ENCODE assay signal across 8 mouse cellular contexts in the genomic region with DNA sequence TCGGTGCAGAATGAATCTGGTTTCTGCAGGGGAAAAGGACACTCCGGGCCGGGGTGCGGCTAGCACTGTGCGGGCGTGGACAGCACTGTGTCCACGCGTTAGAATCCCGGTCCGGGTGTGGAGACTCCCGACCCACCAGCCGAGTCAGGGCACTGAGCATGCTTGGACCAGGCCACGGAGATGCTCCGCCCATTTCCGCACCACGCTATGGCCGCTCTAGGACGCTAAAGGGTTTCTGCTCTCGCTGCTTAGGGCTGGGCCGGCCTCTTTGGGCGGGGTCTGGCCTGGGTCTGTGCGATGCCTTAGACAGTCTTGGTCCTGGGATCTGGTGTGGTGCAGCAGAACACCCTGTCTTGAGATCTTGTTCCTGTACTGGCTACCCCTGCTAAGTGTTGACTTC. TPM values are rescaled to one million over a fixed set of nuclear protein-coding genes. Genes with fewer than 3 reads are reported as not detected.
DNase-seq lines count a peak whose midpoint lies in the region; ATAC-seq lines count a peak whose summit lies in the region.

No protein-coding gene starts in this region.

- peak overlapping the region; percentile 58 for H3K4me2 ChIP-seq in hindbrain, embryonic 15.5 days

- under 1% methylated on average over 22 of the region's 22 CpGs for WGBS in hindbrain, embryonic 15.5 days

- no peaks in the 10 kb centered on the region for H3K36me3 ChIP-seq in hindbrain, embryonic 15.5 days

- peaks cover 8% of the 10 kb centered on the region for H3K4me1 ChIP-seq in hindbrain, embryonic 15.5 days (replicated peaks)

- H3K27ac ChIP-seq in hindbrain, embryonic 15.5 days (replicated peaks): peak overlapping the region; percentile 64

- peak overlapping the region; percentile 57 for H3K9ac ChIP-seq in hindbrain, embryonic 15.5 days

- peak; percentile 99 for ATAC-seq in hindbrain, embryonic 15.5 days (ENCODE audit: low FRiP score, low read depth)

- H3K27me3 ChIP-seq in hindbrain, embryonic 15.5 days: no peaks in the 10 kb centered on the region

- peak; percentile 11 for DNase-seq in T-cell, adult 2 months (ENCODE audit: low spot score)
- peak; percentile 84 to 85 for DNase-seq in cerebellum, postnatal 36 days
- DNase-seq in frontal cortex, postnatal 36 days (ENCODE audit: low spot score in 2 of 2): peak; percentile 81 to 89
- DNase-seq in left cerebral cortex, adult 18-20 months (ENCODE audit: low spot score in 2 of 2): peak; percentile 80 to 88
- DNase-seq in lung, postnatal 4 days: peak; percentile 90 to 94
- DNase-seq in right cerebral cortex, adult 18-20 months: peak; percentile 91
- peak; percentile 73 for DNase-seq in urinary bladder, postnatal 25 days (ENCODE audit: low spot score)

- peak overlapping the region; percentile 56 for H3K4me3 ChIP-seq in hindbrain, embryonic 15.5 days

- H3K9me3 ChIP-seq in hindbrain, embryonic 15.5 days: no peaks in the 10 kb centered on the region

RNA-seq across cellular contexts. Expression of a gene that starts 13.3 kb away (rescaled TPM):
- 28.8 and 33.8 TPM in 2 replicates for polyA plus RNA-seq in hindbrain, embryonic 15.5 days (2015; fragmentation: Nextera tagmentation; extraction: Ambion mirVana)
- 10 to 100 TPM; 31.2 to 31.7 TPM for total RNA-seq in left cerebral cortex, adult 18-20 months (2021)

RNA-seq across cellular contexts. Expression of a gene that starts 14.0 kb away (rescaled TPM):
- polyA plus RNA-seq in hindbrain, embryonic 15.5 days (2015; fragmentation: Nextera tagmentation; extraction: Ambion mirVana): 3.1 and 3.3 TPM in 2 replicates
- total RNA-seq in left cerebral cortex, adult 18-20 months (2021): not detected

Comparison
In these comparisons a context has a peak if more than half of its experiments do, and no peak if none do; other contexts are left out.
1. Peak in every context shown above with its lines: DNase-seq, ATAC-seq, H3K4me3 ChIP-seq and H3K27ac ChIP-seq.
2. DNase-seq: peak in every context shown above with its lines; median percentile 92 in lung, postnatal 4 days; 91 in right cerebral cortex, adult 18-20 months; 85 in frontal cortex, postnatal 36 days; 84 in cerebellum, postnatal 36 days; 84 in left cerebral cortex, adult 18-20 months; 73 in urinary bladder, postnatal 25 days; 11 in T-cell, adult 2 months.